Mouse (Mus musculus): Measurements from ENCODE around the gene Gdnf. TPM values are rescaled to one million over a fixed set of nuclear protein-coding genes. Genes with fewer than 3 reads are reported as not detected.
A peak's percentile ranks its signal among the peaks of the same experiment; 100 is the strongest.

Gene Gdnf
- 1.4 and 1.5 TPM in 2 replicates for polyA plus RNA-seq (2015; fragmentation: Nextera tagmentation; extraction: Ambion mirVana)

DNA sequence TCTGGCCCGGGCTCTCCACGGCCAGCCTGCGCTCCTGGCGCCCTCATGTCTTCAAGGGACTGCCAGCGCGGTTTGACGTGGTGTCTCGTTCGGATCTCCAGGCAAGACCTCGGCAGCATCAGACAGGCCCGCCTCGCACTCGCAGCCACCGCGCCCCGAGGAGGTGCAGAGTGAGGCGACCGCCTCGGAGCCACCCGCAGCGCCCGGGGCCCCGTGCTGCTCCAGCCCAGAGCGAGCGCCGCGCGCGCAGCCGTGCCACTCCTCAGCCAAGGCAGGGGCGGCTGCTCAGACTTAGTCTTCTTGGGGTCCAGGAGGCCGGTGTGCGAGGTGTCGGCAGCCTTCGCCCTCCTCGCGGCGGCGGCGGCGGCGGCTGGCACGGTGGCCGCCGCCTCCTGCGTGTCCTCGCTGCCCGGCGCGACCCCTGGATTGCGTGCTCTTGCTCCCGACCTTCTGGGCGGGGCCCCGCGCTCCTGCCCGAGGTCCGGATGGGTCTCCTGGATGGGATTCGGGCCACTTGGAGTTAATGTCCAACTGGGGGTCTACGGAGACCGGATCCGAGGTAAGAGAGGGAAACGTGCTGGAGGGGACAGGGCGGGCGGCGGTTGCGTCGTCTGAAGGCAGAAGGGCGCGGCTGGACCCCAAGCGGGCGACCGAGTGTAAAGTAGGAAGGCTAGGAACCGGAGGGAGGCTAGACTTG is at the start of gene Gdnf:
TSS of gene Gdnf (plus strand) at position 291 of the 697 bp plus-strand sequence.
- Histone ChIP-seq H3K27ac (ENCODE audit: low read length) (peak within 1 kb of the TSS; percentile 69), H3K27me3 (ENCODE audit: control insufficient read depth, insufficient read depth, low read length) (peaks cover 44% of the 10 kb centered on the region), H3K9me3 (replicated peaks; ENCODE audit: control insufficient read depth, low read length) (no peaks in the 10 kb centered on the region), H3K9ac (ENCODE audit: low read length) (peak within 1 kb of the TSS; percentile 80), H3K4me2 (ENCODE audit: low read depth, low read length) (peak within 1 kb of the TSS; percentile 93), H3K4me1 (ENCODE audit: control insufficient read depth, insufficient read depth, low read length) (peaks cover 18% of the 10 kb centered on the region), H3K4me3 (replicated peaks; ENCODE audit: low read length) (peak within 1 kb of the TSS; percentile 66), H3K36me3 (ENCODE audit: control insufficient read depth, insufficient read depth, low read length) (no peaks in the 10 kb centered on the region)
- under 1% methylated on average over 72 of the region's 73 CpGs for WGBS
- ATAC-seq (ENCODE audit: insufficient read depth, low FRiP score), result no peak

DNA sequence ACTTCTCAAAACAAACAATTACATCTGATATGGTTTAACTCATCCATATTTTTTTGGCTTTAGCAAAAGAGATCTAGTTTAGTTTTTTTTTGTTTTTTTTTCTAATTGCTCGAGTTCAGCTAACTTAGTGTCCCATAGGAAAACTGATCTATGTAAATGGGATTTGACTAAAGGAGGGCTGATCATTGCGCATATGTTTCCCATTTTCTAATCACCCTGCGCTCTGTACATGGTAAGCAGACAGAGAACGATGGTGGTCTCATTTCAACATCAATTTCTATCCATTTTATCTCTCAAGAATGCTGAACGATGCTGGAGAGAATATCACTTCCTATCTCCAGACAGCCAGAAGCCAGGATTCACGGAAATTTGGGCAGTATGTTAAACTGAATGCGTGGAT is 43.5 kb upstream of the Gdnf start:
- Histone ChIP-seq H3K4me2 (ENCODE audit: low read depth, low read length) (no peak overlapping the region), H3K9ac (ENCODE audit: low read length) (no peak overlapping the region), H3K9me3 (replicated peaks; ENCODE audit: control insufficient read depth, low read length) (no peaks in the 10 kb centered on the region), H3K4me1 (ENCODE audit: control insufficient read depth, insufficient read depth, low read length) (no peaks in the 10 kb centered on the region), H3K36me3 (ENCODE audit: control insufficient read depth, insufficient read depth, low read length) (no peaks in the 10 kb centered on the region), H3K4me3 (replicated peaks; ENCODE audit: low read length) (no peak overlapping the region), H3K27me3 (ENCODE audit: control insufficient read depth, insufficient read depth, low read length) (no peaks in the 10 kb centered on the region), H3K27ac (ENCODE audit: low read length) (no peak overlapping the region)
- no peak for ATAC-seq (ENCODE audit: insufficient read depth, low FRiP score)
- 89% methylated on average over 7 of the region's 7 CpGs for WGBS

DNA sequence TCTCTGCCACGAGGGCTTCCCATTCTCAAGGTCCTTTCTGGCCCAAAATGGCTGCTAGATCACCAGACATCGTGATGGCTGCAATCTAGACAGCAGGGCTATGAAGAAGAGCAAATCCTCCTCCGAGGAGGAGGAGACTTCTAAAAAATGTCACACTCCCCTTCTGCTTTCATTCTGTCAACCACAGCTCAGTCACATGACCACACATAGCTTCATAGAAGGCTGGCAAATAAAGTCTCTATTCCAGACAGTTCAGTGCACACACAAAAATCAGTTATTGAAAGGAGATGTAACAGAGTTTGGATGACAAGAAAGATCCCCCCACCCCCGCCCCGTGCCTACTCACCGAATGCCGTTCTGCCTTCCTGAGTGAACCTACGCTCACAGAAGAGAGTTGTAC is 37.7 kb upstream of the Gdnf start:
- H3K4me2 ChIP-seq (ENCODE audit: low read depth, low read length), result no peak overlapping the region
- no peak overlapping the region for H3K9ac ChIP-seq (ENCODE audit: low read length)
- WGBS, result 90% methylated on average over 8 of the region's 8 CpGs
- H3K4me3 ChIP-seq (replicated peaks; ENCODE audit: low read length), result no peak overlapping the region
- H3K36me3 ChIP-seq (ENCODE audit: control insufficient read depth, insufficient read depth, low read length), result no peaks in the 10 kb centered on the region
- H3K9me3 ChIP-seq (replicated peaks; ENCODE audit: control insufficient read depth, low read length), result no peaks in the 10 kb centered on the region
- H3K27ac ChIP-seq (ENCODE audit: low read length), result no peak overlapping the region
- no peak for ATAC-seq (ENCODE audit: insufficient read depth, low FRiP score)
- no peaks in the 10 kb centered on the region for H3K27me3 ChIP-seq (ENCODE audit: control insufficient read depth, insufficient read depth, low read length)
- no peaks in the 10 kb centered on the region for H3K4me1 ChIP-seq (ENCODE audit: control insufficient read depth, insufficient read depth, low read length)

DNA sequence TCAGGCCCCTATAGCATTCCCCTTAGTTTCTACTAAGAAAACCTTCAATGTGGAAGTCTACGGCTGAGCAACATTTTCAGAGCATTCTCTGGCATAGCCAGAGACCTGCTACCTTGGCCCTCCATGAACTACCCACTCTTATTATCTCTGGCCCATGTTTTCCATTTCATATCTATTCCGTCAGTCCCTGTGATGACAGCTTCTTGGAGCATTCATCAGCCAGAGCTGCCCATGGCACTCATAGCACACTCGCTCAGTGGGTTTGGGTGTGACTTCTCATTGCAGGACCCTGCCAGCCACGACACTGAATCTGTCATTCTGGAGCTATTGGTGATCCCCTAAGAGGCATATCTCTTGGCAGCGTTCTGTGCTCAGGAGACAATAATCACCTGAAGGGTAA is 29.1 kb upstream of the Gdnf start:
- 82% methylated on average over 5 of the region's 5 CpGs for WGBS
- no peak overlapping the region for H3K9ac ChIP-seq (ENCODE audit: low read length)
- no peaks in the 10 kb centered on the region for H3K36me3 ChIP-seq (ENCODE audit: control insufficient read depth, insufficient read depth, low read length)

DNA sequence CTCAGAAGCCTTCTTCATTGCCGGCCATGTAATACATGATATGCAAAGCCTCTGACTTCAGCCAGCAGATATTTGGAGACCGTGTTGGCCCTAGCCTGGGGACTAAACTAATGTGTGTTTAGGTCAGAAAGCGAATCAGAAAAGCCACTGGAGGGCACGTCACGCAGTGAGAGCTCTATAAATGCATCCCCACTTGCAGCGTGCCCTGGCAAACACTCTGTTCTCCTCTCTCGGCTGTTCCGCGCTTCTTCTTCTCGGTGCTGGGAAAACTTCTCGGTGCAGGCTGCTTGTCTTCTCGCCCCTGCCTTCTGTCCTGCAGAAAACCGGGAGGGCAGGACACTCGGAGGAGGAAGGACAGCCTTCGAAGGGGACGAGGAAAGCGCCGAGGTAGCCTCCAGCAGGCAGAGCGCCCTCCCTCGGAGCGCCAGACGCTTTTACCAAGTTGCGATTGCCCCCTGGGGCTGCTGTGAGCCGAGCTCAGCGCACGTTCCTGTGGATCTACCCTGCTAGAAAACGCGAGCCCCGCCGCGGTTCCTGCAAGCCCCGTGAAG is 730 bp upstream of the Gdnf start:
- Histone ChIP-seq H3K4me1 (ENCODE audit: control insufficient read depth, insufficient read depth, low read length) (peaks cover 10% of the 10 kb centered on the region), H3K4me3 (replicated peaks; ENCODE audit: low read length) (peak overlapping the region; percentile 66), H3K27ac (ENCODE audit: low read length) (peak overlapping the region; percentile 69), H3K9me3 (replicated peaks; ENCODE audit: control insufficient read depth, low read length) (no peaks in the 10 kb centered on the region), H3K36me3 (ENCODE audit: control insufficient read depth, insufficient read depth, low read length) (no peaks in the 10 kb centered on the region), H3K9ac (ENCODE audit: low read length) (peak overlapping the region; percentile 80), H3K27me3 (ENCODE audit: control insufficient read depth, insufficient read depth, low read length) (peaks cover 36% of the 10 kb centered on the region), H3K4me2 (ENCODE audit: low read depth, low read length) (peak overlapping the region; percentile 93)
- WGBS, result under 1% methylated on average over 32 of the region's 32 CpGs
- ATAC-seq (ENCODE audit: insufficient read depth, low FRiP score), result peak; percentile 32; the same call in 1 of the 2 replicates

More for the DNA sequence above, 29.1 kb upstream of the Gdnf start:
- H3K4me2 ChIP-seq (ENCODE audit: low read depth, low read length), result no peak overlapping the region
- H3K9me3 ChIP-seq (replicated peaks; ENCODE audit: control insufficient read depth, low read length), result no peaks in the 10 kb centered on the region; the same call in 1 of the 2 replicates
- H3K4me3 ChIP-seq (replicated peaks; ENCODE audit: low read length), result no peak overlapping the region
- H3K27me3 ChIP-seq (ENCODE audit: control insufficient read depth, insufficient read depth, low read length), result no peaks in the 10 kb centered on the region
- ATAC-seq (ENCODE audit: insufficient read depth, low FRiP score), result no peak
- no peak overlapping the region for H3K27ac ChIP-seq (ENCODE audit: low read length)
- H3K4me1 ChIP-seq (ENCODE audit: control insufficient read depth, insufficient read depth, low read length), result no peaks in the 10 kb centered on the region

DNA sequence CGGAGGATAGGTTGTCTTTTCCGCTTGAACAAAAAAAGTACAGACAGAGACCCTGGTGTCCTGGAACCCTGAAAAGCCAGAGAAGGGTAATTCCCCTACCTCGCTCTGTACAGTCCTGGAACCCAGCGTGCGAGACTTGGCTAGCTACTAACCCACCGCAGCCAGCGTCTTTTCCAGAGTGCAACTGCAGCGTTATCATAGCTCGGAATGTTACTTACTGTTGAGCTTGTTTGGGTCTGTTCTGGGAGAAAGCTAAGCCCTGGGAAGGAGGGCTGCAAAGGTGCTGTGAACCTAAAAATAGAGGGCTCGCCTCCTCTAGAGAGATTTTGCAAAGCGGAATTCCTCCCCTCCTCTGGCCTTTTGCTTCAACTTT is 593 bp downstream of the Gdnf start:
- Histone ChIP-seq H3K27ac (ENCODE audit: low read length) (peak overlapping the region; percentile 69), H3K9me3 (replicated peaks; ENCODE audit: control insufficient read depth, low read length) (no peaks in the 10 kb centered on the region), H3K27me3 (ENCODE audit: control insufficient read depth, insufficient read depth, low read length) (peaks cover 48% of the 10 kb centered on the region), H3K9ac (ENCODE audit: low read length) (peak overlapping the region; percentile 80), H3K4me2 (ENCODE audit: low read depth, low read length) (peak overlapping the region; percentile 93), H3K4me1 (ENCODE audit: control insufficient read depth, insufficient read depth, low read length) (peaks cover 18% of the 10 kb centered on the region), H3K4me3 (replicated peaks; ENCODE audit: low read length) (peak overlapping the region; percentile 66), H3K36me3 (ENCODE audit: control insufficient read depth, insufficient read depth, low read length) (no peaks in the 10 kb centered on the region)
- no peak for ATAC-seq (ENCODE audit: insufficient read depth, low FRiP score)
- 5% methylated on average over 11 of the region's 11 CpGs for WGBS

DNA sequence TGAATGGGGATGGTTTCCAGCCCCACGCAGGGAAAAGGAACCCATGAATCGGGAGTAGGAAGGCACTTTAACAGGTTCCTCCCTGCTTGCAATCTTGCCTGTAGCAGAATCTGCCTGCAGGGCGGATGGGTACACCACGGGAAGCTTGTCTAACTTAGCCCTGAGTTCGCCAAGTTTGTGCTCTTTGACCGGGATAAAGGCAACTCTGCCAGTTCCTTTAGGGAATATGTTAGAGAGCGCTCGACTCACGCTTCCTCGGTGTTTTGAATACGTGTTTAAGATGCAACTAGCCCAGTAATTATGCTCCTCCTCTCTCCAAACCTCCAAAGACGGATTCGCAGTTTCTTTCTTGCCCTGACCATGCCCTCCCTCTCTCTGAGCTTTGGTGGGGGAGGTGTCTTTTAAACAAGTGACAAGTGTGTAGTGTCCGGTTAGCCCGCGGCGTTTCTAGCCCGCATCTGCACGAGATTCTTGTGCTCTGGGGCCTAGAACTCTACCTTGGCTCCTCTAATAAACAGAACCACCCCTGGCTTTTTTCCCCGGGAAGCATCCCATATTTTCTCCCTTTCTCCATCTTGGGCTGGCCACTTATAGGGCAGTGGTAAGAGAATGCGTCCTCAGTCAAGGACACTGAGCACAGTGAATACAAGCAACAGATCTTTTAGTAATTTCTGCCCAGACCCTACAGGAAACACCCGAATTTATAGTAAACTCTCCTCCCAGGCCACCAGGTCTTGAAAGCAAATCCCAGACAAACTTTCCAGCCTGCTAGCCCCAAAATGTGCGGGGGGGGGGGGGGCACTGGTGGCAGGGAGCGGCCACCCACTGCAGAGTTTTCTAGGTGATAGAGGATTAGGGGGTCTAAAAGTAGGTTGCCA is 1.4 kb downstream of the Gdnf start:
- Histone ChIP-seq H3K4me2 (ENCODE audit: low read depth, low read length) (peak overlapping the region; percentile 93), H3K9me3 (replicated peaks; ENCODE audit: control insufficient read depth, low read length) (no peaks in the 10 kb centered on the region), H3K36me3 (ENCODE audit: control insufficient read depth, insufficient read depth, low read length) (no peaks in the 10 kb centered on the region), H3K4me3 (replicated peaks; ENCODE audit: low read length) (peak overlapping the region; percentile 66), H3K27me3 (ENCODE audit: control insufficient read depth, insufficient read depth, low read length) (peaks cover 50% of the 10 kb centered on the region), H3K4me1 (ENCODE audit: control insufficient read depth, insufficient read depth, low read length) (peaks cover 18% of the 10 kb centered on the region), H3K9ac (ENCODE audit: low read length) (peak overlapping the region; percentile 80), H3K27ac (ENCODE audit: low read length) (peak overlapping the region; percentile 69)
- ATAC-seq (ENCODE audit: insufficient read depth, low FRiP score), result no peak
- 12% methylated on average over 24 of the region's 24 CpGs for WGBS

DNA sequence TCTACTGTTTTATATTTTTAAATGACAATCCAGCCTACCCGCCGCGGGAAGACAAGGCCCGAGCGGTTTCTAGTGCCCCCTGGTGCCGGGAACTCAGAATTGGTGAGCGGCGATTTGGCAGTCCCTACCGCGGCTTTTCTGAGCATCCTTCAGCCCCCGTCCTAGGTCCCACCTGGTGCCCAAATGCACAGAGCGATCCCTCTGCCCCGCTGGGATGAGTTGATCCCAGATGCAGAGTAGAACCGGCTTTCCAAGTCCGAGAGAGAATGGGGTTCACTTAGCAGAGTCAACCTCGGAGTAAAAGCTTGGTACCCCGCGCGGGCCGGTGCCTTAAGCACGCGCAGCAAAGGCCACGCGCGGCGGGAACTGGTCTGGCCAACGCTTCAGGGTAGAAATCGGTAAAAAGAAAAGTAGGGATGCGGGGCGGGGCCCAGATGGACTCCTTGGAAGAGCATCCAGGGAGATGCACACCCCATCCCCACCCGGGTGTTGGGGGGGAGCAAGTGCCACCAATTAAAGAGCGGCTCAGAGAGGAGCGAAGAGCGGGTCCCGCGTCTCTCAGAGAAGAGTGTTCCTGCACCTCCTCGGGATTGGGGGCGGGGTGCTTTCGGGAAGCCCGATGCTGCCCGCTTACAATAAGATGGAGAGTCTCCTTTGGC is 2.4 kb downstream of the Gdnf start:
- H3K27ac ChIP-seq (ENCODE audit: low read length), result peak overlapping the region; percentile 58; the same call in 1 of the 2 replicates
- H3K9me3 ChIP-seq (replicated peaks; ENCODE audit: control insufficient read depth, low read length), result no peaks in the 10 kb centered on the region
- peak overlapping the region; percentile 66 for H3K4me3 ChIP-seq (replicated peaks; ENCODE audit: low read length)
- peak; percentile 30; the same call in 1 of the 2 replicates for ATAC-seq (ENCODE audit: insufficient read depth, low FRiP score)
- peak overlapping the region; percentile 72 for H3K9ac ChIP-seq (ENCODE audit: low read length)
- peaks cover 55% of the 10 kb centered on the region for H3K27me3 ChIP-seq (ENCODE audit: control insufficient read depth, insufficient read depth, low read length)
- peak overlapping the region; percentile 93 for H3K4me2 ChIP-seq (ENCODE audit: low read depth, low read length)
- peaks cover 18% of the 10 kb centered on the region for H3K4me1 ChIP-seq (ENCODE audit: control insufficient read depth, insufficient read depth, low read length)
- H3K36me3 ChIP-seq (ENCODE audit: control insufficient read depth, insufficient read depth, low read length), result no peaks in the 10 kb centered on the region
- under 1% methylated on average over 41 of the region's 41 CpGs for WGBS

Data from stomach, embryonic 16.5 days (tissue).